Comparison of ENCODE assay signal across 10 mouse cellular contexts in the genomic region with DNA sequence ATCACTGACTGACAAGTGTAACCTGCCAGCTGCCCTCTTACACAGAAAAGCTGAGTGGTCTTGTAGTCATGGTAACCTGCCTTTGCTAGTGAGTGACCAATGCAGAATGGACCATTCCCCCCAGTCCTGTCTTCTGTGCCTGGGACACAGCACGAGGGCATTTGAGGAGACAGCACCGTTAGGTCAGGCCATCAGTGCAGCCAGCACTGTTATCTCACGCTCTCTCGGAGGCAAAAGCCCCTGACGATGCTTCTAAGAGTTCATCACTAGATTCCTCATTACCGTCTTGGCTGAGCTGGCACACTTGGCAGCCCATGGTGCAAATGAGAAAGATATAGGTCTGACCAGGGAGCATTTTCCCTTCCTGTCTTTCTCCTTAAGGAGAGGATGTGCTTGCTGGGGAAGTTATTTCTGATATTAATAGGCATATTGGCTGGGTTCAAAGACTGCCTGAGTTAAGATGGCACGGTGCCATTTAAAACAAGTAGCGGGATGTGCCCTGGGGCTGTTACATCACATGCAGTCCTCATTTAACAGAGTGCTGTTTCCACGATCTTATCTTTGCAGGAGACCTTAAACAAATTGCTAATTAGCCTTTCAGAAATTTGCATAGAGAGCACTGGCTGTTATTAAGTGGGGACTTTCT. TPM values are rescaled to one million over a fixed set of nuclear protein-coding genes. Genes with fewer than 3 reads are reported as not detected.
DNase-seq lines count a peak whose midpoint lies in the region; ATAC-seq lines count a peak whose summit lies in the region.
"Had no signal": no experiment of that assay in that cellular context is flagged by ENCODE, and none has a peak within 500 bp of the region (broad histone marks: within the 10 kb centered on the region; RNA-seq: fewer than 3 reads in every experiment).

No protein-coding gene starts in this region.

- no peaks in the 10 kb centered on the region for H3K9me3 ChIP-seq in heart, embryonic 11.5 days (replicated peaks; ENCODE audit: control insufficient read depth, low read length)
- no peaks in the 10 kb centered on the region for H3K9me3 ChIP-seq in neural tube, embryonic 13.5 days
- no peaks in the 10 kb centered on the region for H3K9me3 ChIP-seq in hindbrain, embryonic 14.5 days (ENCODE audit: control insufficient read depth, low read length)
- H3K9me3 ChIP-seq: limb, embryonic 10.5 days had no signal

- no peak for ATAC-seq in heart, embryonic 11.5 days (replicated peaks; ENCODE audit: insufficient number of reproducible peaks, low FRiP score, low TSS enrichment)
- peak; percentile 36; the same call in 1 of the 2 replicates for ATAC-seq in neural tube, embryonic 13.5 days (ENCODE audit: low read depth)
- peak; percentile 53 for ATAC-seq in hindbrain, embryonic 14.5 days (ENCODE audit: low FRiP score)

- H3K27me3 ChIP-seq in heart, embryonic 11.5 days (ENCODE audit: control insufficient read depth, insufficient read depth, low read length), result no peaks in the 10 kb centered on the region
- H3K27me3 ChIP-seq in neural tube, embryonic 13.5 days, result no peaks in the 10 kb centered on the region
- H3K27me3 ChIP-seq in hindbrain, embryonic 14.5 days (ENCODE audit: control insufficient read depth, insufficient read depth, low read length), result no peaks in the 10 kb centered on the region

- WGBS in heart, embryonic 11.5 days (ENCODE audit: insufficient replicate concordance), result 42% methylated on average over 9 of the region's 9 CpGs
- 49% methylated on average over 9 of the region's 9 CpGs for WGBS in neural tube, embryonic 13.5 days
- 42% methylated on average over 9 of the region's 9 CpGs for WGBS in hindbrain, embryonic 14.5 days

- DNase-seq in heart, adult 9 months (ENCODE audit: low spot score in 2 of 2), result peak; percentile 30 to 55
- no peak for DNase-seq in neural tube, embryonic 10.5 days (ENCODE audit: extremely low spot score, low spot score)
- peak; percentile 41 for DNase-seq in hindbrain, embryonic 14.5 days (ENCODE audit: low spot score)
- no peak for DNase-seq in thymus, adult 18-20 months
- DNase-seq in spleen, postnatal 36 days (ENCODE audit: low spot score in 2 of 2), result no peak
- DNase-seq: lung, embryonic 14.5 days; thymus, adult 2 months had no signal

- H3K4me1 ChIP-seq in heart, embryonic 11.5 days (ENCODE audit: control insufficient read depth, insufficient read depth, low read length), result peaks cover 2% of the 10 kb centered on the region; the same call in 1 of the 2 replicates
- H3K4me1 ChIP-seq in neural tube, embryonic 13.5 days (replicated peaks), result peaks cover 35% of the 10 kb centered on the region
- peaks cover 31% of the 10 kb centered on the region for H3K4me1 ChIP-seq in hindbrain, embryonic 14.5 days (replicated peaks; ENCODE audit: control insufficient read depth, insufficient read depth, low read length)
- H3K4me1 ChIP-seq: limb, embryonic 10.5 days had no signal

- H3K27ac ChIP-seq in heart, embryonic 11.5 days (ENCODE audit: low read depth, low read length), result no peak overlapping the region
- peak overlapping the region; percentile 70 for H3K27ac ChIP-seq in neural tube, embryonic 13.5 days (replicated peaks)
- no peak overlapping the region for H3K27ac ChIP-seq in hindbrain, embryonic 14.5 days
- H3K27ac ChIP-seq: limb, embryonic 10.5 days had no signal

- H3K4me3 ChIP-seq in heart, embryonic 11.5 days (ENCODE audit: low read depth, low read length), result no peak overlapping the region
- no peak overlapping the region for H3K4me3 ChIP-seq in neural tube, embryonic 13.5 days
- H3K4me3 ChIP-seq in hindbrain, embryonic 14.5 days (replicated peaks; ENCODE audit: low read length), result no peak overlapping the region
- H3K4me3 ChIP-seq: limb, embryonic 10.5 days had no signal

- no peak overlapping the region for H3K9ac ChIP-seq in heart, embryonic 11.5 days (ENCODE audit: low read depth, low read length)
- H3K9ac ChIP-seq in neural tube, embryonic 13.5 days, result no peak overlapping the region
- no peak overlapping the region for H3K9ac ChIP-seq in hindbrain, embryonic 14.5 days
- H3K9ac ChIP-seq: lung, embryonic 14.5 days had no signal

- H3K36me3 ChIP-seq in heart, embryonic 11.5 days (ENCODE audit: control insufficient read depth, insufficient read depth, low read length), result 0 out of 2 replicates have a peak, but pooled peaks cover 2% of the 10 kb centered on the region
- no peaks in the 10 kb centered on the region for H3K36me3 ChIP-seq in neural tube, embryonic 13.5 days
- no peaks in the 10 kb centered on the region for H3K36me3 ChIP-seq in hindbrain, embryonic 14.5 days (replicated peaks; ENCODE audit: control insufficient read depth, insufficient read depth)
- H3K36me3 ChIP-seq: limb, embryonic 10.5 days had no signal

- no peak overlapping the region for H3K4me2 ChIP-seq in heart, embryonic 11.5 days
- H3K4me2 ChIP-seq in neural tube, embryonic 13.5 days, result no peak overlapping the region
- H3K4me2 ChIP-seq in hindbrain, embryonic 14.5 days (replicated peaks), result no peak overlapping the region
- H3K4me2 ChIP-seq: lung, embryonic 14.5 days had no signal

RNA-seq across cellular contexts. Expression of a gene that starts 34.3 kb away (rescaled TPM):
- 15.3 and 18.0 TPM in 2 replicates for polyA plus RNA-seq in heart, embryonic 11.5 days (2014; fragmentation: Nextera tagmentation; extraction: Ambion mirVana)
- 21.5 and 24.7 TPM in 2 replicates for polyA plus RNA-seq in neural tube, embryonic 13.5 days (2015; fragmentation: Nextera tagmentation; extraction: Ambion mirVana)
- 21.9 and 23.3 TPM in 2 replicates for polyA plus RNA-seq in hindbrain, embryonic 14.5 days (2014; fragmentation: Nextera tagmentation; extraction: Ambion mirVana)

Comparison
In these comparisons a context has a peak if more than half of its experiments do, and no peak if none do; other contexts are left out.
1. DNase-seq: peak in heart, adult 9 months (2 of 2) and hindbrain, embryonic 14.5 days (single experiment); none in neural tube, embryonic 10.5 days (single experiment), thymus, adult 18-20 months (0 of 2) and spleen, postnatal 36 days (0 of 2).